Mouse (Mus musculus) megakaryocyte, embryonic 14.5 days (primary cell): ENCODE data around the gene Nop16.

Source experiments
- FLI1 ChIP-seq: IDR thresholded peaks from 2 replicates; pipeline ENCODE4 v1.6.1; 2012; ENCODE audit warnings: low read length, inconsistent platforms, mixed read lengths
- GATA1 ChIP-seq: IDR thresholded peaks from 3 replicates; pipeline ENCODE4 v1.6.1; 2012; ENCODE audit warnings: mixed read lengths, low read length, inconsistent platforms, borderline replicate concordance

GRCm38 (mm10) chr13:54589414-54589995 lies 385 bp downstream of the Nop16 start:
- TF ChIP-seq GATA1 (no peak), FLI1 (no peak)
